Mouse (Mus musculus) testis, adult 2 months (tissue): ENCODE results near the gene Cryzl2.

ENCODE experiments used
- CTCF ChIP-seq: fragments of 200-500 bp; IDR thresholded peaks from 2 replicates; pipeline ENCODE4 v1.5.1; 2012; ENCODE audit warnings: low read depth, mild to moderate bottlenecking, inconsistent platforms, low read length, moderate library complexity; ENCODE audit not compliant: control insufficient read depth, insufficient read depth, insufficient replicate concordance
- POLR2A ChIP-seq: fragments of 200-500 bp; IDR thresholded peaks from 2 replicates; pipeline ENCODE4 v1.6.1; 2012; ENCODE audit warnings: low read depth, mild to moderate bottlenecking, inconsistent platforms, low read length, moderate library complexity; ENCODE audit not compliant: control insufficient read depth

DNA sequence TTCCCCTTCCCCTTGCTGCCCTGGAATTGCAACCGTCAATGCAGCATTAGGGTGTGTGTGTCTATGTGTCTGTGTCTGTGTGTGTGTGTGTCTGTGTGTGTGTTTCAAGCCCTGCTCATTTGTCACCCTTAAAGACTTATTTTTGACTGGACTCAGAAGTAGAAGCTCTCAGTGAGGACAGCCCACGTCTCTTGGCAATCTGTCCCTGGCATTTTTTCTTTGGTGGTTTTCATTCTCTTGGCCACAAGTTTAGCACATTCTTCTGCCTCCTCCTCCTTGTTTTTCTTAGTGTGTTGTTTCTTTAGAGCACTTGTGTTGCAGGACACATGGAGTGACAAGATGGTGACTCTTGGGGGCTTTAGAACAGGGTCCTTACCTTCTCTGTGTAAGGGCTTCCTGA is 17.9 kb downstream of the Cryzl2 start:
- TF ChIP-seq CTCF (no peak), POLR2A (no peak)
